Mouse (Mus musculus): ENCODE data around the gene Gm14325.
"Not testable (repeated sequence)": the region's sequence is repeated elsewhere in the genome, so short reads cannot be mapped to it uniquely, and the experiment has no call there.

Gm14325 gene

DNA sequence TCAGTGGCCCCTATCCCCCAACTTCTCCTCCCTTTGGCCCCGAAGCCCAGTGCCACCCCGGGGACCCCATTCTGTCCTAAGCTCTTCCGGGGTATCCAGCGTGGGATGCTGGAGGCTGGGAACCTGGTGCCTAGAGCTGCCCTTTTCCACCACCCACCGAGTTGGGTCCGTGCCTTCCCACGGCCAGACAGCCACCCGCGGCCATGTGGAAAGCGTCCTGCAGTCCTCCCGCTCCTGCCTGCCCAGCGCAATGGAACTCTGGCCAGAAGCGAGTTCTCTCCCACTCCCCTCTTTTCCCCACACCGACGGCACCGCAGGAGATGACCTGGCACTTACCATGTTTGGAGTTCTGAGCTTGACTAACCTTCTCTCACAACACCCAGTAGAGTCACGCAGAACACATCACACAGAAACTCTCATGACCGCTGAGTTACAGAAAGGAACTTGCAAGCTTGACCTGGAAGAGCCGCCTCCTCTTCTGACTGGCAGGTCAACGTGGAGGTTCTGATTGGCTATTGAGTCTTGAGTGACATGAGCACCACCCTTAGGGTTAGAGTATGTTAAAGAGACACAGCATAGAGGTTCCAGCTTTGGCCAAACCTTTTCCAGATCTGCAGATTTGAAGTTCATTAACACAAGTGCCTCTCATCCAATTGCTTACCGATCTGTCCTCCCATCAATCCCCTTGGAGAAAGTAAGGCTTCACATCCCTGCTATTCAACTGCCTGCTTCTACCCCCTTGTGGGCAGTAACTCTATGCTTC, at the start of gene Gm14325:
Gene Gm14325 (minus strand): TSS at position 436 of the 763 bp plus-strand sequence.
- peak; percentile 47 to 61 for DNase-seq (ENCODE audit: low spot score in 2 of 2)

DNA sequence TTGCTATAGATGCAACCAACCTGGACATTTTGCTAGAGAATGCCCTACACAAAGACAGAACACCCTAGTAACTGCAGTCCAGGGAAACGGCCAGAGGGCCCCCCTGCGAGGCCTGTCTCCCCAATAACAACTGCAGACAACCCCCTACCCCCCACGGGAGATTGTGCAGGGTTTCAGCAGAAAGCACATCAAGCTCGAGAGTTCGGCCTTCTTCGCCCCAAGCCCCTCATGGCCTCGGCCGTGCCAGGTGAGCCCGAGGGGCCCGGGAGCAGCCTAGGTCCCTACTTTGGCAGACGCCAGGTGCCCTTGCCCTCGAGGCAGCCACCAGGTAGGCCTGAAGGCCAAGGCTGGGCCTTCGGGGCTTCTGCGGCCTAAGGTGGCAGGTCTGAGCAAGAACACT, 47.6 kb upstream of the Gm14325 start:
- DNase-seq (ENCODE audit: low spot score in 2 of 2) = not testable (repeated sequence)

DNA sequence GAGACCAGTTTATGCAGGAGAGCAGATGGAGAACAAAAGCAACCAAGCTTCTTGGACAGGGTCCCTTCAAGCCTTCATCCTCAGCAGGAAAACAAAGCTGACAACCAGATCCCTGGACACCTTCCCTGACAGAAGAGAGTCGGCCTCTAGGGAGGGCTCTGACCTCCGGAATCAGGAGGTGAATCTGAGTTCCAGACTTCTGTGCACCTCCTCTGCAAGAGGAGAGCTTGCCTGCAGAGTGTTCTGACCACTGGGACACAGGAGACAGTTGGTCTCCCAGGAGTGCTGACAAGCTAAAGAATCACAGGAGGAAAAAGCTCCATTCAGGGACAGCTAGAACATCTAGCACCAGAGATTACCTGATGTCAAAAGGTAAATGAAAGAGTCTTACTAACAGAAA, 22.1 kb upstream of the Gm14325 start:
- DNase-seq (ENCODE audit: low spot score in 2 of 2) = not testable (repeated sequence)

DNA sequence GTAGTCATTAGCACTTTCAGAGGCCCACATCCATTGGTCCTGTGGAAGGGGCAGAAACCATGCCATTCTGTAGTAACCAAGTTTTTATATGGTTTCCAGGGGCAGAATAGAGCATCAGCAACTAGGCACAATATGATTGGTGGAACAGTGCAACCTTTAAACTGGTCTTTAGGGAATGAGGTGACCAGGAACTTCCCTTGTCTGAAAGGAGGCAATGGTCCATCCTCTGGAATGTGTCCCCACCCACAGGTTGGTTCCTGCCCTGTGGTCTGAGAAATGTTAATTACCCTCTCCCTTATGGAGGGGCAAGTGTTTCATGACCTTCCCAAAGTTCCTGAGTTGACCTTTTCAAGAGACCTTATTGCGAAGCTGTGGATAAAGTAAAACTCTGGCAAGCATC, 3.5 kb upstream of the Gm14325 start:
- not testable (repeated sequence) for DNase-seq (ENCODE audit: low spot score in 2 of 2)

DNA sequence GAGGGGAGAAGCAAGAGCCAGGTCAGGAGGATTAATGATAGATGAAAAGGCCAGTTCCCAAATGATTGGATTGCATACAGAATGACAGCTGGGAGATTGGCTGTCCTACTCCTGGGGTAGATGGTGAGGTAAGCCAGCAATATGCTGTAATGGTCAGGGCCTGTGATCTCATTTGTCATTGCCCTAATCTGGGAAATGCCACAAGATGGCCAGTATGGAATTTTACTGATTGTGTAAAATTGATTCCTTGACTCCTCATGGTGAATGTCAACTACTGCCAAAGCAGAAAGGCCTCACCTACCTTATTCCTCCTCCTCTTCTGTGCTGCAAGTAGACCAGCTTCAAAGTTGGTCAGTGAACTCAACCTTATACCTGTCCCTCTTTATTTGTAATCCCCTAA, 3.4 kb downstream of the Gm14325 start:
- DNase-seq (ENCODE audit: low spot score in 2 of 2) = not testable (repeated sequence)

DNA sequence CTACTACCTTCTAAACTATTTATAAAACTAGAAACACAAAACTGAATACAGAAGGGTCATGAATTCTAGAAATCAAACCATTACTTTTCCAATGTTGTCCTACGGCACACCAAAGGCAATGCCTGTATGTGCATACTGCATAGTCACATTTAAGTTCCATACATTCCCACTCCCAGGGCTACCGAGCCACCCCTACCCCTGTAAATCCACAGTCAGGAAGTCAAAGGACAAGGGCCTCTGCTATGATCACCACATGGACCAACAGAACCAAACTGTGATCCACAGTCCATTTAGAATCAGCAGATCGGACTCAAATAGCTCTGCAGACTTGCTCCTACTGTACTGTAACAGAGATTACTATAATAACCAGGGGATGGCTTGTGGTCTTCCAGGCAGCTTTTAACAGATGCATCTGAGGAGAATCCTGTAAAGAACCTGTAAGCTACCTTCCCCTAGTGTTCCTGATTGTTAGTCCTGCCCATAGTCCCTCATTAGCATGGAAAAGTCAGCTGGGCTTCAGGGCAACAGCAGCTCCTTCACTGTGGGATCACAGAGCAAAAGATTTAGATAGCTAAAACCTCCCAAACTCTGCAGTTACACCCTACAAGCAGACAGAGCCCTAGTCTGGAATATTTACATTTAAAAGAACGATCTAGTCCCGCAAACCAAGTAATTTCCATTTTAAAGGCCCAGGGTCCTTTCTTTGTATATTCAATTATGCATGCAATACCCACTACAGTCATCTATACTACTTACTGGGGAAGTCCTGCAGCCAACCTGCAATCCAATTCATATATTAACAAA, 4.2 kb downstream of the Gm14325 start:
- not testable (repeated sequence) for DNase-seq (ENCODE audit: low spot score in 2 of 2)

DNA sequence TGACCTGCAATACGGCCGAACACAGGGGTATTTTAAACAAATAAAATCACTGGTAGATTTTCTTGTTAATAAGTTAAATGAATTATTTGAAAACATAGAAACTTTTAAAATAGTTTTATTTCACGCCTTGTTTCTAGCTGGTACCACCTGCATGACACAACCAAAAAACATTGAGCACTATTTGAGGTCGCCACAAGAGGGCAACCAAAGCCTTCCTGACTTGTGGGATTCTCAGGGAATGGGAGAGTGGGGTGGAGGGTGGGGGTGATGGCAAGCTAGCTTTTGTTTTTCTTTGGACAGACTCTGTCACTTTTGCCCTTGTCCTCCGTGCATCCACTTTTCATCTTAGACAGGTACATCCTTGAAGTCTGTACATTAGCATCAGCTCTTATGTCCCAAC, 18.2 kb downstream of the Gm14325 start:
- DNase-seq (ENCODE audit: low spot score in 2 of 2) = not testable (repeated sequence)

DNA sequence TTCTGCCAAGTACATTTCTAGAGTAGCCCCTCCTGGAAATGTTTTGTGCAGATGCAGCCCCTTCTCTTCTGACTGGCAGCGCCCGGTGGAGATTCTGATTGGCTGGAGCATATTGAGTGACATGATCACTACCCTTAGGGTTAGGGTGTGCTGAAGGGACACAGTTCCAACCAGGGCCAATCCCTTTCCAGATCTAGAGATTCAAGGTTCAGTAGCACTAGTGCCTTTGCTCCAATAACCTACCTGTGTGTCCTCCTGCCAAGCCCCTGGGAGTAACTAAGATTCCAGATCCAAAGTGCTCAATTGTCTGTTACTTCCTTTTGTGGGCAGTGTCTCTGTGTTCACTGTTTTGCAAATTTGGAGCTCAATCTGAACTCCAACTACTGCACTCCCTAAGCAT, 34.0 kb downstream of the Gm14325 start:
- not testable (repeated sequence) for DNase-seq (ENCODE audit: low spot score in 2 of 2)

DNA sequence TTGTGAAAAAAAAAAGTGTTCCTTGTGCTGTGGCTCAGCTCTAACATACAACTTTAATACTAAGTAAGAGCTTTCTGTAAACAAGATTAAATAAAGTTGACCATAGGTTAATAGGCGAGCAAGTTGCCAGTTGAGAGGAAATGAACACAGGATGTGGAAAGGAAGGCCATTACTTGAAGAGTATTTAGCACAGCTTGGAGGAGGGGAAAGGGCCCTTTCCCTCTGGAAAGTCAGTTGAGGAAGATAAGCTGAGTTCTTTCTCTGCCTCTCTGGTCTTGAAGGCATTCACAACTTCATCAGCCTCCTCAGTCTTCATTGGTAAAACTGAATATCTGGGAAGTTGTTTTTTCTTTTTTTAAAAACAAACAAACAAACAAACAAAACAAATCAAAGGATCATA, 52.8 kb downstream of the Gm14325 start:
- DNase-seq (ENCODE audit: low spot score in 2 of 2) = not testable (repeated sequence)

Data from frontal cortex, postnatal 25 days (tissue).